Mouse (Mus musculus): ENCODE data around the gene Olfr1124. TPM values are rescaled to one million over a fixed set of nuclear protein-coding genes. Genes with fewer than 3 reads are reported as not detected.

Gene Olfr1124
- polyA plus RNA-seq, 1 experiment from 2014 or later: not detected

Other genes with a start within 250 kb of the Olfr1124 start
- gene Olfr1112, start 242.5 kb upstream of the Olfr1124 start, polyA plus RNA-seq (2015; fragmentation: Nextera tagmentation; extraction: Ambion mirVana): not detected in 2 replicates
- not detected in 2 replicates for gene Olfr1113, start 221.3 kb upstream of the Olfr1124 start, polyA plus RNA-seq (2015; fragmentation: Nextera tagmentation; extraction: Ambion mirVana)
- gene Olfr1115, start 182.3 kb upstream of the Olfr1124 start, polyA plus RNA-seq (2015; fragmentation: Nextera tagmentation; extraction: Ambion mirVana): not detected in 2 replicates
- gene Olfr1116, start 162.7 kb upstream of the Olfr1124 start, polyA plus RNA-seq (2015; fragmentation: Nextera tagmentation; extraction: Ambion mirVana): not detected in 2 replicates
- not detected in 2 replicates for gene Olfr1118, start 122.7 kb upstream of the Olfr1124 start, polyA plus RNA-seq (2015; fragmentation: Nextera tagmentation; extraction: Ambion mirVana)
- not detected in 2 replicates for gene Olfr1120, start 75.5 kb upstream of the Olfr1124 start, polyA plus RNA-seq (2015; fragmentation: Nextera tagmentation; extraction: Ambion mirVana)
- gene Olfr1121, start 60.4 kb upstream of the Olfr1124 start, polyA plus RNA-seq (2015; fragmentation: Nextera tagmentation; extraction: Ambion mirVana): not detected in 2 replicates
- gene Olfr1122, start 44.4 kb upstream of the Olfr1124 start, polyA plus RNA-seq (2015; fragmentation: Nextera tagmentation; extraction: Ambion mirVana): not detected in 2 replicates
- not detected in 2 replicates for gene Olfr1123, start 13.6 kb upstream of the Olfr1124 start, polyA plus RNA-seq (2015; fragmentation: Nextera tagmentation; extraction: Ambion mirVana)
- not detected in 2 replicates for gene Olfr1126, start 23.7 kb downstream of the Olfr1124 start, polyA plus RNA-seq (2015; fragmentation: Nextera tagmentation; extraction: Ambion mirVana)
- gene Pramel7, start 66.8 kb downstream of the Olfr1124 start, polyA plus RNA-seq (2015; fragmentation: Nextera tagmentation; extraction: Ambion mirVana): not detected in 2 replicates
- gene Pramel6, start 76.3 kb downstream of the Olfr1124 start, polyA plus RNA-seq (2015; fragmentation: Nextera tagmentation; extraction: Ambion mirVana): not detected in 2 replicates
- gene Olfr153, start 101.5 kb downstream of the Olfr1124 start, polyA plus RNA-seq (2015; fragmentation: Nextera tagmentation; extraction: Ambion mirVana): not detected in 2 replicates
- gene Olfr1128, start 115.3 kb downstream of the Olfr1124 start, polyA plus RNA-seq (2015; fragmentation: Nextera tagmentation; extraction: Ambion mirVana): not detected in 2 replicates
- not detected in 2 replicates for gene Olfr1129, start 143.6 kb downstream of the Olfr1124 start, polyA plus RNA-seq (2015; fragmentation: Nextera tagmentation; extraction: Ambion mirVana)
- gene Olfr1130, start 175.9 kb downstream of the Olfr1124 start, polyA plus RNA-seq (2015; fragmentation: Nextera tagmentation; extraction: Ambion mirVana): not detected in 2 replicates
- gene Olfr1131, start 196.8 kb downstream of the Olfr1124 start, polyA plus RNA-seq (2015; fragmentation: Nextera tagmentation; extraction: Ambion mirVana): not detected in 2 replicates
- gene Olfr1132, start 207.3 kb downstream of the Olfr1124 start, polyA plus RNA-seq (2015; fragmentation: Nextera tagmentation; extraction: Ambion mirVana): not detected in 2 replicates
- gene Olfr1133, start 217.1 kb downstream of the Olfr1124 start, polyA plus RNA-seq (2015; fragmentation: Nextera tagmentation; extraction: Ambion mirVana): not detected in 2 replicates
- not detected in 2 replicates for gene Olfr1134, start 228.2 kb downstream of the Olfr1124 start, polyA plus RNA-seq (2015; fragmentation: Nextera tagmentation; extraction: Ambion mirVana)
- gene Olfr1135, start 243.4 kb downstream of the Olfr1124 start, polyA plus RNA-seq (2015; fragmentation: Nextera tagmentation; extraction: Ambion mirVana): not detected in 2 replicates